Mouse (Mus musculus) embryonic stem cell, embryonic (primary cell): ENCODE measurements at regions not wholly inside any gene's neighbourhood (a gene's known extent, or its start where the extent isn't known, plus 50 kb on each side); places are given as distances from the start of the nearest gene placed in this dataset.

Source experiments
- CTCF ChIA-PET, 4 experiments: fragments of 300-600 bp in 2 of 4; fragments of 350-600 bp in 2 of 4; sonication (Branson Sonifier 250); formaldehyde crosslinking; loops; one replicate each; lab custom pipeline; 2022; ENCODE audit warnings: inconsistent platforms in 2 of 4; lab: Charles Lee
- POLR2A ChIA-PET, 4 experiments: fragments of 300-600 bp in 2 of 4; fragments of 350-600 bp in 2 of 4; sonication (Branson Sonifier 250); formaldehyde crosslinking; loops; one replicate each; lab custom pipeline; 2022; ENCODE audit warnings: antibody characterized with exemption in 4 of 4, inconsistent platforms in 1 of 4; lab: Charles Lee

GRCm38 (mm10) chr7:76053843-76054242 is 175.8 kb upstream of the Agbl1 start:
- POLR2A ChIA-PET: interaction anchor here in 1 of 4 experiments (0.5 kb wide), 1 partner anchor 91 kb away, joined by 4 read pairs; no protein-coding TSS in a partner anchor
- CTCF ChIA-PET: no interaction called here

GRCm38 (mm10) chr7:76099149-76099548 is 130.5 kb upstream of the Agbl1 start:
- ChIA-PET POLR2A (no interaction called here), CTCF (no interaction called here)

GRCm38 (mm10) chr7:76121242-76121844 is 108.3 kb upstream of the Agbl1 start:
- CTCF ChIA-PET: no interaction called here
- POLR2A ChIA-PET: no interaction called here

- ChIA-PET CTCF (no interaction called here), POLR2A (no interaction called here)
Observed at GRCm38 (mm10) chr7:76127641-76128111, 102.0 kb upstream of the Agbl1 start.

GRCm38 (mm10) chr7:76142455-76142854 is 87.2 kb upstream of the Agbl1 start:
- CTCF ChIA-PET: no interaction called here

GRCm38 (mm10) chr7:76146385-76146784 is 83.3 kb upstream of the Agbl1 start:
- POLR2A ChIA-PET: no interaction called here
- CTCF ChIA-PET: no interaction called here

More at GRCm38 (mm10) chr7:76142455-76142854, 87.2 kb upstream of the Agbl1 start:
- POLR2A ChIA-PET: no interaction called here

GRCm38 (mm10) chr7:76156869-76157268 is 72.8 kb upstream of the Agbl1 start:
- CTCF ChIA-PET: interaction anchor here in 1 of 4 experiments (0.7 kb wide), 1 partner anchor 9 kb away, joined by 3 read pairs; no protein-coding TSS in a partner anchor
- POLR2A ChIA-PET: interaction anchor here in 1 of 4 experiments (0.6 kb wide), 1 partner anchor 197 kb away, joined by 3 read pairs; no protein-coding TSS in a partner anchor

- ChIA-PET CTCF (no interaction called here), POLR2A (no interaction called here)
Observed at GRCm38 (mm10) chr7:76164191-76164590, 65.5 kb upstream of the Agbl1 start.

- ChIA-PET CTCF (no interaction called here), POLR2A (no interaction called here)
Observed at GRCm38 (mm10) chr7:76164735-76165630, 64.7 kb upstream of the Agbl1 start.

- POLR2A ChIA-PET: no interaction called here
- CTCF ChIA-PET: no interaction called here
Observed at GRCm38 (mm10) chr7:76170481-76170880, 59.2 kb upstream of the Agbl1 start.

- ChIA-PET CTCF (interaction anchor here in 1 of 4 experiments (0.8 kb wide), 1 partner anchor 221 kb away, joined by 3 read pairs; no protein-coding TSS in a partner anchor), POLR2A (no interaction called here)
Observed at GRCm38 (mm10) chr7:76176235-76176634, 53.5 kb upstream of the Agbl1 start.

- ChIA-PET POLR2A (no interaction called here), CTCF (no interaction called here)
Observed at GRCm38 (mm10) chr7:76177420-76177819, 52.3 kb upstream of the Agbl1 start.
